Mouse (Mus musculus): ENCODE results near the gene Gm49322. TPM values are rescaled to one million over a fixed set of nuclear protein-coding genes. Genes with fewer than 3 reads are reported as not detected.
"Not testable (repeated sequence)": the region's sequence is repeated elsewhere in the genome, so short reads cannot be mapped to it uniquely, and the experiment has no call there.

The Gm49322 gene
- under 1 TPM in 2 of 4 experiments, not detected in 2; 0.20 to 0.24 TPM for total RNA-seq (2022)

- not testable (repeated sequence) for DNase-seq (ENCODE audit: low spot score in 2 of 2)
Measured at GRCm38 (mm10) chr10:80605721-80606120, at the start of gene Gm49322. Gene Gm49322 (plus strand): TSS chr10:80606021.

- DNase-seq (ENCODE audit: low spot score in 2 of 2) = peak; percentile 38 to 60
Measured at GRCm38 (mm10) chr10:80557346-80557965, 48.4 kb upstream of the Gm49322 start.

- no peak for DNase-seq (ENCODE audit: low spot score in 2 of 2)
Measured at GRCm38 (mm10) chr10:80559431-80559830, 46.4 kb upstream of the Gm49322 start.

GRCm38 (mm10) chr10:80560621-80561020 is 45.2 kb upstream of the Gm49322 start:
- DNase-seq (ENCODE audit: low spot score in 2 of 2) = no peak

GRCm38 (mm10) chr10:80561116-80561944 is 44.5 kb upstream of the Gm49322 start, which contains the start of gene Rexo1:
Gene Rexo1 (minus strand): TSS chr10:80561560.
- DNase-seq (ENCODE audit: low spot score in 2 of 2) = peak; percentile 89 to 90

- DNase-seq (ENCODE audit: low spot score in 2 of 2) = peak; percentile 70 to 76
Measured at GRCm38 (mm10) chr10:80566375-80567092, 39.3 kb upstream of the Gm49322 start.

- DNase-seq (ENCODE audit: low spot score in 2 of 2) = no peak
Measured at GRCm38 (mm10) chr10:80568876-80569275, 36.9 kb upstream of the Gm49322 start.

- peak; percentile 70 to 75 for DNase-seq (ENCODE audit: low spot score in 2 of 2)
Measured at GRCm38 (mm10) chr10:80569664-80570066, 36.2 kb upstream of the Gm49322 start.

- no peak for DNase-seq (ENCODE audit: low spot score in 2 of 2)
Measured at GRCm38 (mm10) chr10:80570419-80570818, 35.4 kb upstream of the Gm49322 start.

- peak in 1 of 2 experiments; percentile 5 for DNase-seq (ENCODE audit: low spot score in 2 of 2)
Measured at GRCm38 (mm10) chr10:80570871-80571836, 34.7 kb upstream of the Gm49322 start.

- DNase-seq (ENCODE audit: low spot score in 2 of 2) = no peak
Measured at GRCm38 (mm10) chr10:80572477-80572876, 33.3 kb upstream of the Gm49322 start.

GRCm38 (mm10) chr10:80573944-80574343 is 31.9 kb upstream of the Gm49322 start:
- DNase-seq (ENCODE audit: low spot score in 2 of 2) = no peak

GRCm38 (mm10) chr10:80574896-80575295 is 30.9 kb upstream of the Gm49322 start:
- DNase-seq (ENCODE audit: low spot score in 2 of 2) = no peak

- DNase-seq (ENCODE audit: low spot score in 2 of 2) = no peak
Measured at GRCm38 (mm10) chr10:80575925-80576324, 29.9 kb upstream of the Gm49322 start.

GRCm38 (mm10) chr10:80576351-80577194 is 29.2 kb upstream of the Gm49322 start:
- peak in 1 of 2 experiments; percentile 25 for DNase-seq (ENCODE audit: low spot score in 2 of 2)

GRCm38 (mm10) chr10:80577195-80578130 is 28.4 kb upstream of the Gm49322 start, which contains the start of gene Klf16:
Gene Klf16 (minus strand): TSS chr10:80577321.
- DNase-seq (ENCODE audit: low spot score in 2 of 2) = peak; percentile 97

- peak; percentile 70 to 76 for DNase-seq (ENCODE audit: low spot score in 2 of 2)
Measured at GRCm38 (mm10) chr10:80578131-80578750, 27.6 kb upstream of the Gm49322 start.

GRCm38 (mm10) chr10:80578911-80579310 is 26.9 kb upstream of the Gm49322 start:
- no peak for DNase-seq (ENCODE audit: low spot score in 2 of 2)

Measured in gastrocnemius, adult 8-10 months (tissue).